ENCODE assay signal across 8 mouse cellular contexts in the genomic region with DNA sequence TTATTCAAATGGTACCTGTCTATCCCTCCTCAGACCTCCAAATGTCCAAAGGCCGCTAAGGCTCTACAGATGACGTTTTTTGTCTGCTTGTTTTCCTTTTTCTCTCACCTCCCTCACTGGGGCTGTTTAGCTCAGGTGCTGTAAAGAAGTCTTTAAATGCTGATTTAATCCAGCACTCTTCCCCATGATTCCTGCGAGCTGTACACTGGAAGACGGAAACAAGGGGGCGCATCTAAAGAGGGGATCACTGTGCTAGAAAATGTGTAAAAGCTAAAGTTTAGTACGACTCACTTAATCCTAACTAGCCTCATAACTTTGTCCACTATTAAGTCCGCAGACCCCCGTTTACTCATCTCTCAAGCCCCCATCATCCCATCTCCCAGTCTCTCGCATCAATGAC. TPM values are rescaled to one million over a fixed set of nuclear protein-coding genes. Genes with fewer than 3 reads are reported as not detected.
A peak's percentile ranks its signal among the peaks of the same experiment; 100 is the strongest.
DNase-seq lines count a peak whose midpoint lies in the region; ATAC-seq and TF ChIP-seq lines count a peak whose summit lies in the region.

No protein-coding gene starts in this region.

- H3K36me3 ChIP-seq in heart, embryonic 14.5 days (ENCODE audit: control insufficient read depth, insufficient read depth, low read length): no peaks in the 10 kb centered on the region
- H3K36me3 ChIP-seq in MEL (ENCODE audit: control insufficient read depth in 1 of 2, insufficient read depth in 2 of 2, low read length in 2 of 2): peaks cover 0 to 9% of the 10 kb centered on the region in 2 experiments
- H3K36me3 ChIP-seq in forebrain, embryonic 14.5 days (ENCODE audit: control insufficient read depth, insufficient read depth, low read length): no peaks in the 10 kb centered on the region
- no peaks in the 10 kb centered on the region for H3K36me3 ChIP-seq in liver, embryonic 13.5 days

- DNase-seq in heart, postnatal 10 days: no peak
- DNase-seq in MEL (ENCODE audit: low read depth, low spot score): no peak
- DNase-seq in forebrain, embryonic 14.5 days (ENCODE audit: low spot score): no peak
- no peak for DNase-seq in liver, embryonic 13.5 days
- no peak for DNase-seq in urinary bladder, postnatal 4 days (ENCODE audit: low spot score in 2 of 2)
- no peak for DNase-seq in embryo, embryonic 10 days (ENCODE audit: low spot score)
- no peak for DNase-seq in right cerebral cortex, postnatal 4 days

- peaks cover 5% of the 10 kb centered on the region for H3K79me2 ChIP-seq in MEL (ENCODE audit: control insufficient read depth, insufficient read depth, low read length, poor library complexity)

- H3K4me2 ChIP-seq in heart, embryonic 14.5 days (ENCODE audit: low read length): peak overlapping the region; percentile 52
- H3K4me2 ChIP-seq in forebrain, embryonic 14.5 days (ENCODE audit: low read length): peak overlapping the region; percentile 52
- peak overlapping the region; percentile 61 for H3K4me2 ChIP-seq in liver, embryonic 13.5 days

- TF ChIP-seq CTCF in MEL (IDR thresholded peaks at IDR 0.05 in 2 of 3, conservative IDR thresholded peaks at IDR 0.05 in 1 of 3; ENCODE audit: control insufficient read depth in 1 of 3, insufficient read depth in 1 of 3, low read depth in 2 of 3, low read length in 3 of 3, poor library complexity in 1 of 3, severe bottlenecking in 1 of 3): no peak

- no peaks in the 10 kb centered on the region for H3K4me1 ChIP-seq in heart, embryonic 14.5 days (ENCODE audit: control insufficient read depth in 2 of 2, insufficient read depth in 2 of 2, low read length in 2 of 2)
- H3K4me1 ChIP-seq in MEL (ENCODE audit: control insufficient read depth in 1 of 2, insufficient read depth in 2 of 2, low read length in 2 of 2): peaks cover 2 to 4% of the 10 kb centered on the region in 2 experiments; a peak in 1 of 4 replicates
- no peaks in the 10 kb centered on the region for H3K4me1 ChIP-seq in forebrain, embryonic 14.5 days (ENCODE audit: control insufficient read depth, insufficient read depth, low read length)
- no peaks in the 10 kb centered on the region for H3K4me1 ChIP-seq in liver, embryonic 13.5 days (replicated peaks)

- TF ChIP-seq POLR2A in MEL (IDR thresholded peaks at IDR 0.05; ENCODE audit: control insufficient read depth in 1 of 2, insufficient read depth in 1 of 2, low read depth in 1 of 2, low read length in 2 of 2, poor library complexity in 1 of 2): no peak

- no peak for TF ChIP-seq RAD21 in MEL (IDR thresholded peaks at IDR 0.05; ENCODE audit: low read depth, low read length)

- H3K9ac ChIP-seq in heart, embryonic 14.5 days (ENCODE audit: low read length): peak overlapping the region; percentile 72
- peak overlapping the region; percentile 71 for H3K9ac ChIP-seq in MEL (ENCODE audit: control insufficient read depth, low read depth, low read length, poor library complexity, severe bottlenecking)
- peak overlapping the region; percentile 59 for H3K9ac ChIP-seq in forebrain, embryonic 14.5 days (ENCODE audit: low read length)
- H3K9ac ChIP-seq in liver, embryonic 13.5 days: peak overlapping the region; percentile 64

- no peak for TF ChIP-seq EP300 in MEL (IDR thresholded peaks at IDR 0.05; ENCODE audit: low read depth in 1 of 2, low read length in 2 of 2)

- no peak for ATAC-seq in heart, embryonic 14.5 days (ENCODE audit: insufficient number of reproducible peaks, insufficient read depth, low FRiP score, low read depth)
- peak; percentile 29; the same call in 1 of the 2 replicates for ATAC-seq in forebrain, embryonic 14.5 days
- 0 out of 2 replicates have a peak, but pooled peaks have one; percentile 48 for ATAC-seq in liver, embryonic 13.5 days (ENCODE audit: low read depth)

- intact Hi-C loops in heart, postnatal 10 days (cut with DNase I): no loop called here

- H3K27ac ChIP-seq in heart, embryonic 14.5 days (replicated peaks in 1 of 2; ENCODE audit: control insufficient read depth in 1 of 2, insufficient read depth in 1 of 2, low read depth in 2 of 2, low read length in 2 of 2): no peak overlapping the region
- peak overlapping the region; percentile 65 for H3K27ac ChIP-seq in MEL (ENCODE audit: control insufficient read depth, low read depth, low read length)
- H3K27ac ChIP-seq in forebrain, embryonic 14.5 days (ENCODE audit: low read depth, low read length): no peak overlapping the region
- H3K27ac ChIP-seq in liver, embryonic 13.5 days: no peak overlapping the region

- H3K4me3 ChIP-seq in heart, embryonic 14.5 days (ENCODE audit: control insufficient read depth in 1 of 2, insufficient read depth in 1 of 2, low read depth in 1 of 2, low read length in 2 of 2): peak overlapping the region; percentile 54 to 65
- H3K4me3 ChIP-seq in MEL (ENCODE audit: control insufficient read depth in 1 of 2, insufficient read depth in 1 of 2, low read depth in 2 of 2, low read length in 2 of 2): peak overlapping the region; percentile 95 to 97
- peak overlapping the region; percentile 41 for H3K4me3 ChIP-seq in forebrain, embryonic 14.5 days (ENCODE audit: low read depth, low read length)
- H3K4me3 ChIP-seq in liver, embryonic 13.5 days (replicated peaks): peak overlapping the region; percentile 65

- WGBS in heart, embryonic 14.5 days: 21% methylated on average over 9 of the region's 9 CpGs
- WGBS in forebrain, embryonic 14.5 days: 33% methylated on average over 9 of the region's 9 CpGs
- 18% methylated on average over 9 of the region's 9 CpGs for whole genome bisulfite sequencing in liver, embryonic 13.5 days (ENCODE audit: insufficient replicate concordance)

- no peaks in the 10 kb centered on the region for H3K27me3 ChIP-seq in heart, embryonic 14.5 days (ENCODE audit: control insufficient read depth, insufficient read depth, low read length)
- H3K27me3 ChIP-seq in MEL (ENCODE audit: control insufficient read depth in 1 of 2, insufficient read depth in 2 of 2, low read length in 2 of 2): no peaks in the 10 kb centered on the region; a peak in 1 of 4 replicates
- H3K27me3 ChIP-seq in forebrain, embryonic 14.5 days (replicated peaks; ENCODE audit: control insufficient read depth, insufficient read depth, low read length): no peaks in the 10 kb centered on the region
- no peaks in the 10 kb centered on the region for H3K27me3 ChIP-seq in liver, embryonic 13.5 days

- H3K9me3 ChIP-seq in heart, embryonic 14.5 days (ENCODE audit: control insufficient read depth, low read length): no peaks in the 10 kb centered on the region
- H3K9me3 ChIP-seq in MEL (replicated peaks; ENCODE audit: insufficient read depth, low read length): no peaks in the 10 kb centered on the region
- H3K9me3 ChIP-seq in forebrain, embryonic 14.5 days (replicated peaks; ENCODE audit: control insufficient read depth, low read length): no peaks in the 10 kb centered on the region
- no peaks in the 10 kb centered on the region for H3K9me3 ChIP-seq in liver, embryonic 13.5 days (replicated peaks)

TF ChIP-seq in MEL, 35 proteins besides CTCF, POLR2A, EP300 and RAD21 (continues in another document):
- TF ChIP-seq HCFC1 (IDR thresholded peaks at IDR 0.05; ENCODE audit: low read depth, low read length): no peak
- no peak for TF ChIP-seq KAT2A (conservative IDR thresholded peaks at IDR 0.05; ENCODE audit: low read depth, low read length)
- TF ChIP-seq SIN3A (IDR thresholded peaks at IDR 0.05; ENCODE audit: low read length): no peak
- no peak for TF ChIP-seq CHD1 (IDR thresholded peaks at IDR 0.05; ENCODE audit: low read depth, low read length)
- no peak for TF ChIP-seq MAZ (IDR thresholded peaks at IDR 0.05; ENCODE audit: low read depth, low read length)
- no peak for TF ChIP-seq TBP (IDR thresholded peaks at IDR 0.05; ENCODE audit: low read depth, low read length)
- no peak for TF ChIP-seq RCOR1 (IDR thresholded peaks at IDR 0.05; ENCODE audit: low read depth, low read length)
- no peak for TF ChIP-seq CHD2 (IDR thresholded peaks at IDR 0.05; ENCODE audit: low read length)
- no peak for TF ChIP-seq ZMIZ1 (IDR thresholded peaks at IDR 0.05; ENCODE audit: low read depth, low read length)
- no peak for TF ChIP-seq MAFK (IDR thresholded peaks at IDR 0.05; ENCODE audit: borderline replicate concordance, low read depth, low read length)
- no peak for TF ChIP-seq ZKSCAN1 (IDR thresholded peaks at IDR 0.05; ENCODE audit: low read depth, low read length)

RNA-seq across cellular contexts. Expression of gene Zfp182, which starts 0.7 kb away (rescaled TPM):
- polyA plus RNA-seq in heart, embryonic 14.5 days (2014; fragmentation: Nextera tagmentation; extraction: Ambion mirVana): 4.0 and 4.8 TPM in 2 replicates
- total RNA-seq in heart, postnatal 10 days (2021): 1 to 10 TPM; 4.7 to 5.4 TPM
- total RNA-seq in MEL (2012; rRNA removed): 5.1 and 5.7 TPM in 2 replicates
- polyA plus RNA-seq in MEL (2012; ENCODE audit: insufficient read depth in 1 of 2, insufficient read length in 2 of 2, low read depth in 1 of 2, low replicate concordance in 2 of 2, missing spikeins in 1 of 2): 1 to 10 TPM in 1 of 2 experiments, not detected in 1; 4.5 TPM
- polyA plus RNA-seq in forebrain, embryonic 14.5 days (2014; fragmentation: Nextera tagmentation; extraction: Ambion mirVana): 8.6 and 11.4 TPM in 2 replicates
- polyA plus RNA-seq in liver, embryonic 13.5 days (2015; fragmentation: Nextera tagmentation; extraction: Ambion mirVana): 2.0 TPM in 2 replicates

RNA-seq across cellular contexts. Expression of gene Spaca5, which starts 6.7 kb away (rescaled TPM):
- polyA plus RNA-seq in heart, embryonic 14.5 days (2014; fragmentation: Nextera tagmentation; extraction: Ambion mirVana): not detected in 2 replicates
- total RNA-seq in heart, postnatal 10 days (2021): not detected
- total RNA-seq in MEL (2012; rRNA removed): not detected in 2 replicates
- not detected for polyA plus RNA-seq in MEL (2012; ENCODE audit: insufficient read depth in 1 of 2, insufficient read length in 2 of 2, low read depth in 1 of 2, low replicate concordance in 2 of 2, missing spikeins in 1 of 2)
- polyA plus RNA-seq in forebrain, embryonic 14.5 days (2014; fragmentation: Nextera tagmentation; extraction: Ambion mirVana): not detected in 2 replicates
- not detected in 2 replicates for polyA plus RNA-seq in liver, embryonic 13.5 days (2015; fragmentation: Nextera tagmentation; extraction: Ambion mirVana)

RNA-seq across cellular contexts. Expression of gene Zfp300, which starts 27.9 kb away (rescaled TPM):
- polyA plus RNA-seq in heart, embryonic 14.5 days (2014; fragmentation: Nextera tagmentation; extraction: Ambion mirVana): 0.92 and 1.1 TPM in 2 replicates
- under 1 TPM; 0.57 to 0.92 TPM for total RNA-seq in heart, postnatal 10 days (2021)
- not detected in 2 replicates for total RNA-seq in MEL (2012; rRNA removed)
- polyA plus RNA-seq in MEL (2012; ENCODE audit: insufficient read depth in 1 of 2, insufficient read length in 2 of 2, low read depth in 1 of 2, low replicate concordance in 2 of 2, missing spikeins in 1 of 2): not detected
- 3.0 and 4.7 TPM in 2 replicates for polyA plus RNA-seq in forebrain, embryonic 14.5 days (2014; fragmentation: Nextera tagmentation; extraction: Ambion mirVana)
- polyA plus RNA-seq in liver, embryonic 13.5 days (2015; fragmentation: Nextera tagmentation; extraction: Ambion mirVana): 0.09 and 0.16 TPM in 2 replicates

RNA-seq across cellular contexts. Expression of gene Ssxa1, which starts 54.2 kb away (rescaled TPM):
- not detected in 2 replicates for polyA plus RNA-seq in heart, embryonic 14.5 days (2014; fragmentation: Nextera tagmentation; extraction: Ambion mirVana)
- total RNA-seq in heart, postnatal 10 days (2021): not detected
- not detected in 2 replicates for total RNA-seq in MEL (2012; rRNA removed)
- not detected for polyA plus RNA-seq in MEL (2012; ENCODE audit: insufficient read depth in 1 of 2, insufficient read length in 2 of 2, low read depth in 1 of 2, low replicate concordance in 2 of 2, missing spikeins in 1 of 2)
- polyA plus RNA-seq in forebrain, embryonic 14.5 days (2014; fragmentation: Nextera tagmentation; extraction: Ambion mirVana): not detected in 2 replicates
- polyA plus RNA-seq in liver, embryonic 13.5 days (2015; fragmentation: Nextera tagmentation; extraction: Ambion mirVana): not detected in 2 replicates

Comparison
In these comparisons a context has a peak if more than half of its experiments do, and no peak if none do; other contexts are left out.
1. H3K4me3 ChIP-seq: peak in every context shown above with its lines; median percentile 96 in MEL; 65 in liver, embryonic 13.5 days; 60 in heart, embryonic 14.5 days; 41 in forebrain, embryonic 14.5 days.